Mouse (Mus musculus) embryonic fibroblast, embryonic 13.5 days (primary cell): Measurements from ENCODE around the gene Lrguk.

Experiments
- CTCF ChIP-seq: IDR thresholded peaks from 2 replicates; pipeline ENCODE4 v1.5.1; 2011; ENCODE audit warnings: mild to moderate bottlenecking, control low read depth, low read length, moderate library complexity, borderline replicate concordance; ENCODE audit not compliant: insufficient read depth
- POLR2A ChIP-seq: IDR thresholded peaks from 2 replicates; pipeline ENCODE4 v1.6.1; 2011; ENCODE audit warnings: low read depth, mild to moderate bottlenecking, control low read depth, low read length, moderate library complexity

DNA sequence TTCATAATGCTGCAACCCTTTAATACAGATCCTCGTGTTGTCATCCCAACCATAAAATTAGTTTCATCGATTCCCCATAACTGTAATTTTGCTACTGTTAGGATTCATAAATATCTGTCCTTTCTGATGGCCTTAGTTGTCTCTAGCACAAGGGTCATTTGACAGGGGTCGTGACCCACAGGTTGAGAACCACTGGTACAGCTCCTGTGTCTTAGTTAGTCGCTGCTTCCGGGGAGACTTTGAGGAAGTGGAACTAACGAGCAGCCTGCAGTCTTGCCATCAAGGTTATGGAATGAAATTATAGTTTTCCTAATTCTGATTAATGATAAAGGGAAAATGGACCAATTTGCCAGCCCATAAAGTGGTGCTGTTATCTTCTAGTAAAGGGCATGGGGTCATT, 70.5 kb downstream of the Lrguk start:
- TF ChIP-seq CTCF, result no peak
- no peak for TF ChIP-seq POLR2A
